In the genomic region with DNA sequence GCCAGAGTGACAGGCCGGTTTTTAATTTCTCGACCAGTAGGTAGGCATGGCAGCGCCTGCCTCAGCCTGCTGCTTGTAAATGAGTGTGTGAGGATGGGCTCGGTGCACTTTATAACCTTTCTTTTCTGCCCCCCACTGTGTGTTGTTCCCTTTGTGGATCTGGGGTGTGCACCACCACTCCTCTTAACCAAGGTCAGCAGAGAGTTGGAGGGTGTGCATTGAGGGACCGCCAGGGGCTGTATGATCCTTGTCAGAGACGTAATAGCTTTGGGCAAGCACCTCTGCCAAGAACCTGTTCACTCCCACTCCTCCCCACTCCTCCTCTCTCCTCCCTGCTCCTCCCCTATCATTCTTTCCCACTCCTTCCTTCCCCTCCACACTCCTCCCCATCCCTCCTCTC, we compare ENCODE assay signal across 18 mouse cellular contexts.
"Had no signal": no experiment of that assay in that cellular context is flagged by ENCODE, and none has a peak within 500 bp of the region (broad histone marks: within the 10 kb centered on the region; RNA-seq: fewer than 3 reads in every experiment).

No protein-coding gene starts in this region.

- H3K27ac ChIP-seq: layer of hippocampus, adult 2 months; liver, embryonic 13.5 days; lung, embryonic 15.5 days; midbrain, embryonic 10.5 days; midbrain, embryonic 13.5 days; stomach, postnatal 0 days had no signal

- H3K4me3 ChIP-seq: layer of hippocampus, adult 2 months; liver, embryonic 13.5 days; lung, embryonic 15.5 days; megakaryocyte, embryonic 14.5 days; midbrain, embryonic 10.5 days; midbrain, embryonic 13.5 days; myocyte had no signal

- H3K9me3 ChIP-seq: liver, embryonic 13.5 days; lung, embryonic 15.5 days; megakaryocyte, embryonic 14.5 days; midbrain, embryonic 10.5 days; midbrain, embryonic 13.5 days had no signal

- H3K36me3 ChIP-seq: liver, embryonic 13.5 days; lung, embryonic 15.5 days; midbrain, embryonic 10.5 days; midbrain, embryonic 13.5 days had no signal

- DNase-seq: kidney, adult 18-20 months; kidney, adult 9 months; kidney, postnatal 14 days; layer of hippocampus, adult 9-11 months; liver, embryonic 13.5 days; lung, postnatal 10 days; lung, postnatal 36 days; thymus, adult 2 months; thymus, postnatal 14 days; thymus, postnatal 4 days had no signal

- ATAC-seq: midbrain, embryonic 13.5 days; midbrain, embryonic 16.5 days had no signal

- H3K9ac ChIP-seq: liver, embryonic 13.5 days; lung, embryonic 15.5 days; midbrain, embryonic 13.5 days had no signal

- H3K4me2 ChIP-seq: liver, embryonic 13.5 days; lung, embryonic 15.5 days; midbrain, embryonic 13.5 days had no signal
